Mouse (Mus musculus) neutrophil, adult 65 days (primary cell): ENCODE measurements around the gene Bcl2a1d. TPM values are rescaled to one million over a fixed set of nuclear protein-coding genes. Genes with fewer than 3 reads are reported as not detected.

ENCODE experiments used
- total RNA-seq: library from RNA; stranded (reverse); gene quantifications from 2 replicates; pipeline ENCODE4 v1.2.4, GENCODE M21; 2023

The Bcl2a1d gene
- total RNA-seq, result 3.1 and 4.8 TPM in 2 replicates

GRCm38 (mm10) chr9:88731728-88732127 is at the start of gene Bcl2a1d:
Gene Bcl2a1d, minus strand, starts transcription at chr9:88731914.

GRCm38 (mm10) chr9:88719989-88720537 is 11.7 kb downstream of the Bcl2a1d start, which contains the start of gene Mthfsl:
Gene Mthfsl, minus strand, starts transcription at chr9:88720296.

Other genes with a start within 250 kb of the Bcl2a1d start
- 46.2 and 55.8 TPM in 2 replicates for gene Syncrip, start 249.3 kb downstream of the Bcl2a1d start, total RNA-seq
- gene Zfp949, start 183.9 kb downstream of the Bcl2a1d start, total RNA-seq, result 8.1 and 11.3 TPM in 2 replicates
- not detected in 2 replicates for gene Trim43a, start 151.0 kb downstream of the Bcl2a1d start, total RNA-seq
- 58.2 and 61.1 TPM in 2 replicates for gene Mthfsl, start 11.6 kb downstream of the Bcl2a1d start, total RNA-seq
- not detected in 2 replicates for gene Trim43c, start 107.2 kb upstream of the Bcl2a1d start, total RNA-seq
- 4.2 and 7.5 TPM in 2 replicates for gene Bcl2a1a, start 225.0 kb upstream of the Bcl2a1d start, total RNA-seq